Mouse (Mus musculus): ENCODE data around the gene Gm10647.

- no peak for TF ChIP-seq GATA1 (IDR thresholded peaks at IDR 0.05; ENCODE audit: low read length)
- no peak for TF ChIP-seq TAL1 (IDR thresholded peaks at IDR 0.05; ENCODE audit: low read length)
Observed at GRCm38 (mm10) chr9:66835097-66835480, 38.2 kb downstream of the Gm10647 start.

Measured in erythroblast, embryonic 14.5 days (primary cell).